Mouse (Mus musculus) hindbrain, embryonic 16.5 days (tissue): Measurements from ENCODE around the gene Cygb. TPM values are rescaled to one million over a fixed set of nuclear protein-coding genes. Genes with fewer than 3 reads are reported as not detected.
A peak's percentile ranks its signal among the peaks of the same experiment; 100 is the strongest.

Source experiments
- ATAC-seq: fragments of 200-750 bp; cut with Nextera tagmentation; 2 replicates; pipeline ENCODE4 v1.8.0; 2017; ENCODE audit warnings: moderate TSS enrichment, moderate library complexity
- H3K27ac ChIP-seq: fragments of 300-500 bp; sonication (generic); 2 replicates; pipeline ENCODE4 v1.5.1; 2014; ENCODE audit warnings: low read depth, mild to moderate bottlenecking, control low read depth, low read length, moderate library complexity
- H3K27me3 ChIP-seq: fragments of 300-500 bp; sonication (generic); replicated peaks from 2 replicates; pipeline ENCODE4 v1.6.1; 2014; ENCODE audit warnings: low read length; ENCODE audit not compliant: control insufficient read depth, insufficient read depth
- H3K36me3 ChIP-seq: fragments of 300-500 bp; sonication (generic); 2 replicates; pipeline ENCODE4 v1.6.1; 2014; ENCODE audit warnings: mild to moderate bottlenecking, low read length, moderate library complexity, mixed read lengths; ENCODE audit not compliant: control insufficient read depth, insufficient read depth
- H3K4me1 ChIP-seq: fragments of 300-500 bp; sonication (generic); 2 replicates; pipeline ENCODE4 v1.6.1; 2014; ENCODE audit warnings: low read depth, low read length; ENCODE audit not compliant: control insufficient read depth, insufficient read depth
- H3K4me2 ChIP-seq: fragments of 300-500 bp; sonication (generic); 2 replicates; pipeline ENCODE4 v1.6.1; 2014; ENCODE audit warnings: mild to moderate bottlenecking, low read length, control low read depth, moderate library complexity
- H3K4me3 ChIP-seq: fragments of 300-500 bp; sonication (generic); 2 replicates; pipeline ENCODE4 v1.5.1; 2014; ENCODE audit warnings: mild to moderate bottlenecking, low read length, control low read depth, moderate library complexity
- H3K9ac ChIP-seq: fragments of 300-500 bp; sonication (generic); 2 replicates; pipeline ENCODE4 v1.6.1; 2014; ENCODE audit warnings: low read depth, mild to moderate bottlenecking, control low read depth, low read length, moderate library complexity
- H3K9me3 ChIP-seq: fragments of 300-500 bp; sonication (generic); 2 replicates; pipeline ENCODE4 v1.6.1; 2014; ENCODE audit warnings: mild to moderate bottlenecking, low read length, moderate library complexity; ENCODE audit not compliant: control insufficient read depth
- WGBS: fragments of 180-500 bp; shearing (Covaris S2); extraction: QIAGEN DNeasy Blood & Tissue Kit; methylation state at CpG from one replicate; pipeline ENCODE4 v1.1.7; 2014; 5-methylcytosine and 5-hydroxymethylcytosine counted together
- polyA plus RNA-seq: library from polyadenylated mRNA; unstranded; fragments of >200 nt; fragmentation: Nextera tagmentation; extraction: Ambion mirVana; gene quantifications from 2 replicates; pipeline ENCODE4 v1.2.1, GENCODE M21; 2015

The Cygb gene
- polyA plus RNA-seq: 34.4 and 37.4 TPM in 2 replicates

- ATAC-seq: peak; percentile 27; the same call in 1 of the 2 replicates
- peak within 1 kb of the TSS; percentile 95 for H3K9ac ChIP-seq
- peak within 1 kb of the TSS; percentile 57 for H3K27ac ChIP-seq
- H3K36me3 ChIP-seq: no peaks in the 10 kb centered on the region
- 5% methylated on average over 28 of the region's 28 CpGs for WGBS
- peaks cover 2% of the 10 kb centered on the region; the same call in 1 of the 2 replicates for H3K27me3 ChIP-seq
- H3K4me1 ChIP-seq: peaks cover 27% of the 10 kb centered on the region
- peak within 1 kb of the TSS; percentile 68 for H3K4me3 ChIP-seq
- no peaks in the 10 kb centered on the region for H3K9me3 ChIP-seq
- peak within 1 kb of the TSS; percentile 89 for H3K4me2 ChIP-seq
Measured at GRCm38 (mm10) chr11:116654255-116654821, at the start of gene Cygb. Gene Cygb (minus strand): TSS chr11:116654313.

GRCm38 (mm10) chr11:116701377-116701841 is 47.3 kb upstream of the Cygb start:
- WGBS: 39% methylated on average over 5 of the region's 5 CpGs
- H3K4me2 ChIP-seq: no peak overlapping the region
- no peaks in the 10 kb centered on the region for H3K4me1 ChIP-seq
- ATAC-seq: no peak
- no peak overlapping the region for H3K4me3 ChIP-seq
- no peaks in the 10 kb centered on the region for H3K27me3 ChIP-seq
- no peaks in the 10 kb centered on the region for H3K36me3 ChIP-seq
- H3K9ac ChIP-seq: no peak overlapping the region
- H3K9me3 ChIP-seq: no peaks in the 10 kb centered on the region
- H3K27ac ChIP-seq: no peak overlapping the region

- WGBS: 81% methylated on average over 9 of the region's 9 CpGs
Measured at GRCm38 (mm10) chr11:116697521-116697920, 43.4 kb upstream of the Cygb start.

GRCm38 (mm10) chr11:116696426-116696825 is 42.3 kb upstream of the Cygb start:
- peaks cover 7% of the 10 kb centered on the region for H3K4me1 ChIP-seq
- H3K4me3 ChIP-seq: no peak overlapping the region
- no peaks in the 10 kb centered on the region for H3K36me3 ChIP-seq
- no peak for ATAC-seq
- H3K27ac ChIP-seq: no peak overlapping the region
- no peak overlapping the region for H3K4me2 ChIP-seq
- no peaks in the 10 kb centered on the region for H3K9me3 ChIP-seq
- 91% methylated on average over 4 of the region's 4 CpGs for WGBS
- no peak overlapping the region for H3K9ac ChIP-seq
- H3K27me3 ChIP-seq: peaks cover 18% of the 10 kb centered on the region

More at GRCm38 (mm10) chr11:116697521-116697920, 43.4 kb upstream of the Cygb start:
- peaks cover 7% of the 10 kb centered on the region for H3K4me1 ChIP-seq
- H3K4me3 ChIP-seq: no peak overlapping the region
- no peaks in the 10 kb centered on the region for H3K36me3 ChIP-seq
- H3K9ac ChIP-seq: no peak overlapping the region
- ATAC-seq: no peak
- H3K27me3 ChIP-seq: peaks cover 18% of the 10 kb centered on the region
- H3K27ac ChIP-seq: no peak overlapping the region
- no peak overlapping the region for H3K4me2 ChIP-seq
- H3K9me3 ChIP-seq: no peaks in the 10 kb centered on the region

GRCm38 (mm10) chr11:116695194-116695880 is 41.2 kb upstream of the Cygb start:
- no peak overlapping the region for H3K27ac ChIP-seq
- no peak overlapping the region for H3K4me3 ChIP-seq
- ATAC-seq: no peak
- H3K4me2 ChIP-seq: no peak overlapping the region
- H3K27me3 ChIP-seq: peaks cover 18% of the 10 kb centered on the region
- no peaks in the 10 kb centered on the region for H3K9me3 ChIP-seq
- 17% methylated on average over 23 of the region's 23 CpGs for WGBS
- no peak overlapping the region for H3K9ac ChIP-seq
- H3K36me3 ChIP-seq: no peaks in the 10 kb centered on the region
- H3K4me1 ChIP-seq: peaks cover 7% of the 10 kb centered on the region

GRCm38 (mm10) chr11:116694250-116695193 is 40.4 kb upstream of the Cygb start:
- Histone ChIP-seq H3K27ac (no peak overlapping the region), H3K9me3 (no peaks in the 10 kb centered on the region), H3K9ac (peak overlapping the region; percentile 62), H3K4me3 (peak overlapping the region; percentile 39), H3K27me3 (peaks cover 18% of the 10 kb centered on the region), H3K4me2 (peak overlapping the region; percentile 68), H3K4me1 (peaks cover 7% of the 10 kb centered on the region), H3K36me3 (no peaks in the 10 kb centered on the region)
- no peak for ATAC-seq
- 2% methylated on average over 65 of the region's 73 CpGs for WGBS

GRCm38 (mm10) chr11:116693899-116694249 is 39.8 kb upstream of the Cygb start:
- Histone ChIP-seq H3K4me3 (peak overlapping the region; percentile 39), H3K4me1 (peaks cover 7% of the 10 kb centered on the region), H3K9me3 (no peaks in the 10 kb centered on the region), H3K4me2 (peak overlapping the region; percentile 68), H3K27ac (no peak overlapping the region), H3K36me3 (no peaks in the 10 kb centered on the region), H3K27me3 (peaks cover 18% of the 10 kb centered on the region), H3K9ac (peak overlapping the region; percentile 62)
- 37% methylated on average over 4 of the region's 4 CpGs for WGBS
- no peak for ATAC-seq

- Histone ChIP-seq H3K27ac (no peak overlapping the region), H3K9me3 (no peaks in the 10 kb centered on the region), H3K9ac (no peak overlapping the region; the same call in 1 of the 2 replicates), H3K4me1 (peaks cover 7% of the 10 kb centered on the region), H3K36me3 (no peaks in the 10 kb centered on the region), H3K4me2 (no peak overlapping the region), H3K27me3 (peaks cover 18% of the 10 kb centered on the region), H3K4me3 (no peak overlapping the region)
- WGBS: 49% methylated on average over 18 of the region's 18 CpGs
- no peak for ATAC-seq
Measured at GRCm38 (mm10) chr11:116690701-116691575, 36.8 kb upstream of the Cygb start.
